Mouse (Mus musculus) adrenal gland, postnatal 10 days (tissue): ENCODE measurements around the gene Taar4. TPM values are rescaled to one million over a fixed set of nuclear protein-coding genes. Genes with fewer than 3 reads are reported as not detected.

ENCODE experiments used
- DNase-seq: peaks from one replicate; pipeline ENCODE4 v3.0.0; 2021; ENCODE audit warnings: mixed read lengths
- total RNA-seq, 2 experiments: library from RNA; stranded (reverse); gene quantifications; 2 replicates each; pipeline ENCODE4 v1.2.3; 2021

Taar4 gene
- total RNA-seq, 2 experiments from 2014 or later: not detected

- DNase-seq: no peak
These were observed 46.7 kb downstream of the Taar4 start for GRCm38 (mm10) chr10:24007034-24007433.

- no peak for DNase-seq
These were observed 47.8 kb downstream of the Taar4 start for GRCm38 (mm10) chr10:24008143-24008542.

Other genes starting within 250 kb of the Taar4 start
- gene Rps12, start 173.2 kb upstream of the Taar4 start, total RNA-seq: 100 to 1,000 TPM; 477 to 532 TPM
- 10 to 100 TPM; 24.8 to 34.7 TPM for gene Slc18b1, start 163.5 kb upstream of the Taar4 start, total RNA-seq
- gene Vnn3, start 109.0 kb upstream of the Taar4 start, total RNA-seq: 10 to 100 TPM; 23.1 to 37.7 TPM
- gene Vnn1, start 65.8 kb upstream of the Taar4 start, total RNA-seq: 10 to 100 TPM; 23.2 to 27.0 TPM
- gene Taar1, start 40.1 kb upstream of the Taar4 start, total RNA-seq: not detected
- not detected for gene Taar2, start 21.9 kb upstream of the Taar4 start, total RNA-seq
- not detected for gene Taar3, start 10.9 kb upstream of the Taar4 start, total RNA-seq
- not detected for gene Taar5, start 10.2 kb downstream of the Taar4 start, total RNA-seq
- gene Taar6, start 25.2 kb downstream of the Taar4 start, total RNA-seq: not detected
- not detected for gene Taar7a, start 33.0 kb downstream of the Taar4 start, total RNA-seq
- gene Taar7b, start 39.4 kb downstream of the Taar4 start, total RNA-seq: not detected
- not detected for gene Taar7d, start 66.7 kb downstream of the Taar4 start, total RNA-seq
- not detected for gene Taar7e, start 77.1 kb downstream of the Taar4 start, total RNA-seq
- not detected for gene Taar7f, start 89.0 kb downstream of the Taar4 start, total RNA-seq
- not detected for gene Taar8a, start 116.0 kb downstream of the Taar4 start, total RNA-seq
- not detected for gene Taar8b, start 131.8 kb downstream of the Taar4 start, total RNA-seq
- gene Taar8c, start 141.4 kb downstream of the Taar4 start, total RNA-seq: not detected
- not detected for gene Taar9, start 149.0 kb downstream of the Taar4 start, total RNA-seq
- 10 to 100 TPM; 92.2 to 97.9 TPM for gene Stx7, start 188.8 kb downstream of the Taar4 start, total RNA-seq